Comparison of ENCODE assay signal across 8 mouse cellular contexts in genomic region chr10:59942281-59942846, GRCm38 (mm10). TPM values are rescaled to one million over a fixed set of nuclear protein-coding genes. Genes with fewer than 3 reads are reported as not detected.
DNase-seq lines count a peak whose midpoint lies in the region; ATAC-seq and TF ChIP-seq lines count a peak whose summit lies in the region.

No protein-coding gene starts in this region.

- intact Hi-C loops in heart, postnatal 25 days (cut with DNase I), result no loop called here

- no peak for ATAC-seq in heart, postnatal 0 days (ENCODE audit: insufficient read depth, low read depth)
- no peak for ATAC-seq in intestine, postnatal 0 days

- no peaks in the 10 kb centered on the region for H3K9me3 ChIP-seq in heart, postnatal 0 days (replicated peaks; ENCODE audit: control insufficient read depth, low read length)
- no peaks in the 10 kb centered on the region for H3K9me3 ChIP-seq in E14TG2a.4 (ENCODE audit: low read length)
- no peaks in the 10 kb centered on the region for H3K9me3 ChIP-seq in intestine, postnatal 0 days (ENCODE audit: control insufficient read depth)

- no peak for TF ChIP-seq POLR2A in cortical plate, adult 2 months (IDR thresholded peaks at IDR 0.05; ENCODE audit: extremely low read depth, insufficient read depth, low read length)
- TF ChIP-seq POLR2A in olfactory bulb, adult 2 months (IDR thresholded peaks at IDR 0.05; ENCODE audit: insufficient read depth, low read depth, low read length), result no peak

- no peak for DNase-seq in heart, postnatal 0 days (ENCODE audit: low spot score)
- no peak for DNase-seq in heart, postnatal 25 days (ENCODE audit: low spot score)
- DNase-seq in ovary, postnatal 36 days (ENCODE audit: low spot score), result no peak
- DNase-seq in testis, postnatal 14 days (ENCODE audit: low spot score), result no peak

- peak overlapping the region; percentile 59 for H3K4me2 ChIP-seq in heart, postnatal 0 days (ENCODE audit: low read depth, low read length)
- peak overlapping the region; percentile 66 for H3K4me2 ChIP-seq in intestine, postnatal 0 days (replicated peaks; ENCODE audit: low read depth)

- WGBS in heart, postnatal 0 days, result 44% methylated on average over 21 of the region's 21 CpGs
- 50% methylated on average over 19 of the region's 21 CpGs for WGBS in intestine, postnatal 0 days
- 28% methylated on average over 21 of the region's 21 CpGs for WGBS in olfactory bulb, adult 2 months

- no peaks in the 10 kb centered on the region for H3K36me3 ChIP-seq in heart, postnatal 0 days (replicated peaks; ENCODE audit: control insufficient read depth, insufficient read depth, low read length)
- H3K36me3 ChIP-seq in E14TG2a.4 (ENCODE audit: insufficient read depth, low read length), result no peaks in the 10 kb centered on the region
- no peaks in the 10 kb centered on the region for H3K36me3 ChIP-seq in intestine, postnatal 0 days (ENCODE audit: control insufficient read depth, insufficient read depth)

- peak overlapping the region; percentile 40; the same call in 1 of the 2 replicates for H3K9ac ChIP-seq in heart, postnatal 0 days (replicated peaks; ENCODE audit: low read depth, low read length)
- peak overlapping the region; percentile 40 for H3K9ac ChIP-seq in intestine, postnatal 0 days (ENCODE audit: low read depth, low read length)

- H3K27ac ChIP-seq in heart, postnatal 0 days (ENCODE audit: low read depth), result peak overlapping the region; percentile 63; the same call in 1 of the 2 replicates
- H3K27ac ChIP-seq in cortical plate, adult 2 months (ENCODE audit: insufficient read depth, low read length), result peak overlapping the region; percentile 19
- 0 out of 2 replicates have a peak overlapping the region, but pooled peaks have one; percentile 52 for H3K27ac ChIP-seq in intestine, postnatal 0 days (ENCODE audit: low read depth, low read length)
- peak overlapping the region; percentile 68 for H3K27ac ChIP-seq in olfactory bulb, adult 2 months (ENCODE audit: insufficient read depth, low read depth, low read length)

- no peaks in the 10 kb centered on the region for H3K27me3 ChIP-seq in heart, postnatal 0 days (ENCODE audit: control insufficient read depth, insufficient read depth, low read length)
- H3K27me3 ChIP-seq in E14TG2a.4 (ENCODE audit: insufficient read depth, low read length), result peaks cover 45% of the 10 kb centered on the region
- H3K27me3 ChIP-seq in intestine, postnatal 0 days (replicated peaks; ENCODE audit: control insufficient read depth, insufficient read depth, low read length), result no peaks in the 10 kb centered on the region

- peaks cover 13% of the 10 kb centered on the region for H3K4me1 ChIP-seq in heart, postnatal 0 days (ENCODE audit: control insufficient read depth, insufficient read depth)
- peaks cover 36% of the 10 kb centered on the region for H3K4me1 ChIP-seq in E14TG2a.4 (replicated peaks; ENCODE audit: low read depth, low read length)
- H3K4me1 ChIP-seq in cortical plate, adult 2 months (ENCODE audit: control insufficient read depth, insufficient read depth, low read length), result peaks cover 5% of the 10 kb centered on the region; the same call in 1 of the 2 replicates
- H3K4me1 ChIP-seq in intestine, postnatal 0 days (replicated peaks; ENCODE audit: control insufficient read depth, insufficient read depth, low read length), result 0 out of 2 replicates have a peak, but pooled peaks cover 5% of the 10 kb centered on the region
- peaks cover 20% of the 10 kb centered on the region for H3K4me1 ChIP-seq in olfactory bulb, adult 2 months (ENCODE audit: control insufficient read depth, insufficient read depth, low read length)

- TF ChIP-seq EP300 in heart, postnatal 0 days (IDR thresholded peaks at IDR 0.05; ENCODE audit: low read depth), result no peak

- no peak for TF ChIP-seq CTCF in heart, postnatal 0 days (IDR thresholded peaks at IDR 0.05; ENCODE audit: low read depth)
- TF ChIP-seq CTCF in E14TG2a.4 (conservative IDR thresholded peaks at IDR 0.05; ENCODE audit: low read length), result no peak
- no peak for TF ChIP-seq CTCF in cortical plate, adult 2 months (IDR thresholded peaks at IDR 0.05; ENCODE audit: extremely low read depth, insufficient read depth, low read length)
- TF ChIP-seq CTCF in intestine, postnatal 0 days (IDR thresholded peaks at IDR 0.05; ENCODE audit: low read depth), result no peak
- no peak for TF ChIP-seq CTCF in olfactory bulb, adult 2 months (IDR thresholded peaks at IDR 0.05; ENCODE audit: insufficient read depth, low read depth, low read length)

- H3K4me3 ChIP-seq in heart, postnatal 0 days (ENCODE audit: low read depth, low read length), result peak overlapping the region; percentile 29
- H3K4me3 ChIP-seq in E14TG2a.4 (replicated peaks; ENCODE audit: low read length), result peak overlapping the region; percentile 63
- H3K4me3 ChIP-seq in cortical plate, adult 2 months (ENCODE audit: insufficient read depth, low read length), result peak overlapping the region; percentile 4; the same call in 1 of the 2 replicates
- peak overlapping the region; percentile 20 for H3K4me3 ChIP-seq in intestine, postnatal 0 days (ENCODE audit: low read depth, low read length)
- H3K4me3 ChIP-seq in olfactory bulb, adult 2 months (ENCODE audit: insufficient read depth, low read depth, low read length), result peak overlapping the region; percentile 21

RNA-seq across cellular contexts. Expression of gene Ddit4, which starts 9.3 kb away (rescaled TPM):
- total RNA-seq in heart, postnatal 0 days (2014; rRNA removed; ENCODE audit: low replicate concordance), result 30.3 and 35.6 TPM in 2 replicates
- polyA plus RNA-seq in heart, postnatal 0 days (2015; fragmentation: Nextera tagmentation; extraction: Ambion mirVana), result 17.0 and 17.4 TPM in 2 replicates
- 10 to 100 TPM; 41.8 to 77.1 TPM for total RNA-seq in heart, postnatal 25 days (2021)
- polyA plus RNA-seq in cortical plate, adult 2 months (2012; rRNA removed), result 35.7 and 38.3 TPM in 2 replicates
- 11.5 and 17.8 TPM in 2 replicates for polyA plus RNA-seq in intestine, postnatal 0 days (2015; fragmentation: Nextera tagmentation; extraction: Ambion mirVana)
- polyA plus RNA-seq in olfactory bulb, adult 2 months (2012; ENCODE audit: insufficient read depth, insufficient read length, low replicate concordance, missing spikeins), result 264 TPM in 1 of 2 replicates, not detected in the other

Comparison
In these comparisons a context has a peak if more than half of its experiments do, and no peak if none do; other contexts are left out.
1. H3K4me3 ChIP-seq: peak in every context shown above with its lines; median percentile 63 in E14TG2a.4; 29 in heart, postnatal 0 days; 21 in olfactory bulb, adult 2 months; 20 in intestine, postnatal 0 days; 4 in cortical plate, adult 2 months.